Mouse (Mus musculus): Measurements from ENCODE around the gene Cyp2c23.
A peak's percentile ranks its signal among the peaks of the same experiment; 100 is the strongest.

The Cyp2c23 gene

DNA sequence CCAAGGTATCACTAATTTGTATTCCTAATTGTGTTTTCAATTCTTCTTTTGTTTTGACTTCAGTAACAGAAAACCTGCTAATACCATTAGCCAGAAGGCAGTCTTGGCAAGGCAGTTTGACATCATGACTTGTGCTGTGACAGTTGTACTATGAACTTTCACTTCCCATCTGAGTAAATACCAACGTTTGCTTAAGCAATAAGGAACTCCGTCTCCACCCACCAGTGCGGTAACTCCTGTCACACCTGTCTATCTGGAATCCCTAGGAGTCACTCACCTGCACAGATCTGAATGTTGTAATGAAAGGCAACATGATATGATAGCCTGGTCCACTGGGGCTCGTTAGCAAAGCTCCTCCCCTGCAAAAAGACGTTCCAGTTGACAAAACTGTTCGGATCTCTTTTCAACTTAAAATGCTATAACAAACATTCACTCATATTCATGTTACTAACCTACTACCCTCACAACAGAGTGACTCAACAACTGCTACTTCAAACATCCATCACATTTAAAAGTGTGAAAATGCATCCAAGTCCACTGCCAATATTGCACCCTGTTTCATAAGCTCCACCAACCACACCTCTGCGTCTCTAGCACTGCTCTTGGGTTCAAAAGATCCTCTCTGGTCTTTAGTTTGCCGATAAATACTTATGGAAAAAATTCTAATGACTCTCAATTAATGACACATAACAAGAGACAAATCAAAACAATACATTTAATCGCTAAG is 38.5 kb upstream of the Cyp2c23 start:
- TF ChIP-seq NANOG (IDR thresholded peaks at IDR 0.05; ENCODE audit: borderline replicate concordance, low read length) (no peak), CTCF (conservative IDR thresholded peaks at IDR 0.05; ENCODE audit: low read length) (no peak), POU5F1 (IDR thresholded peaks at IDR 0.05; ENCODE audit: borderline replicate concordance, low read length) (no peak)
- Histone ChIP-seq H3K9me3 (ENCODE audit: low read length) (no peaks in the 10 kb centered on the region), H3K4me3 (replicated peaks; ENCODE audit: low read length) (no peak overlapping the region), H3K4me1 (replicated peaks; ENCODE audit: low read depth, low read length) (peaks cover 32% of the 10 kb centered on the region), H3K27me3 (ENCODE audit: insufficient read depth, low read length) (peaks cover 12% of the 10 kb centered on the region), H3K36me3 (ENCODE audit: insufficient read depth, low read length) (peaks cover 29% of the 10 kb centered on the region)

DNA sequence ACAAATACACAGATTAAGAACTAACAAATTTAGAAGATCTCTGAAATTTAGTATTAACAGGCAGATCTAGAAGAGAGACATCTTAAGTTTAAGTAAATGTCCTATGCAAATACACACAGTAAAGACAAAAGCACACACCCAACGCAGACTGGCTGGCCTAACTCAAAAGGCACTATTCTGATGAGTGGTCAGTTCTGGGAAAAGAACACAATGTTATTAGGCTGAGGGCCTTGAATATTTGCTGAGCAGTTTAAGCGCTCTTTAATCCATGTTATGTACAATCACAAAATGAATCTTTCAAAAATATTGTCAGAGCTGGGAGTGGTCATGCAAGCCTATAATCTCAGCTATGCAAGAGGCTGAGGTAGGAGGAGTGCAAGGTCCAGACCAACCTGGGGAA is 35.7 kb upstream of the Cyp2c23 start:
- H3K4me3 ChIP-seq (replicated peaks; ENCODE audit: low read length), result no peak overlapping the region
- TF ChIP-seq NANOG (IDR thresholded peaks at IDR 0.05; ENCODE audit: borderline replicate concordance, low read length) (no peak), POU5F1 (IDR thresholded peaks at IDR 0.05; ENCODE audit: borderline replicate concordance, low read length) (no peak), CTCF (conservative IDR thresholded peaks at IDR 0.05; ENCODE audit: low read length) (no peak)
- H3K9me3 ChIP-seq (ENCODE audit: low read length), result no peaks in the 10 kb centered on the region
- peaks cover 15% of the 10 kb centered on the region for H3K4me1 ChIP-seq (replicated peaks; ENCODE audit: low read depth, low read length)
- peaks cover 12% of the 10 kb centered on the region for H3K27me3 ChIP-seq (ENCODE audit: insufficient read depth, low read length)
- peaks cover 56% of the 10 kb centered on the region for H3K36me3 ChIP-seq (ENCODE audit: insufficient read depth, low read length)

DNA sequence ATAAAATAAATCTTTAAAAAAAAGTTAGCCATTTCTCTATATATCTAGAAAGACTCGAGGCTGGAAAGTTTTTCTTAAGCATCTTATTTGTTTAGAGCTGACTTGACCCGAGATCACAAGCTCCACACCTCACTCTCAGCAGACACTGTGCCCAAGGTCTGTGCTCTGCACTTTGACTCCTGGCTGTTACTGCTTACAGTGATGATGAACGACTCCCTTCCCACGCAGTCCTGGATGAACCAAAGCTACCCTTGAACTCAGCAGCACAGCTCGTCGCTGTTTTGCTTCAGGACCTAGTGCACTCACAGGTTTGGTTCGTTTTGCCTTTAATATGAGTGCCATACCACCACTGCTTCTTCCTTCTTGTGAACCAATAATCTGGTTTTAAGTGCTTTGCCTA is 34.8 kb upstream of the Cyp2c23 start:
- H3K9me3 ChIP-seq (ENCODE audit: low read length), result no peaks in the 10 kb centered on the region
- H3K27me3 ChIP-seq (ENCODE audit: insufficient read depth, low read length), result peaks cover 8% of the 10 kb centered on the region
- H3K4me3 ChIP-seq (replicated peaks; ENCODE audit: low read length), result no peak overlapping the region
- H3K4me1 ChIP-seq (replicated peaks; ENCODE audit: low read depth, low read length), result peaks cover 13% of the 10 kb centered on the region
- H3K36me3 ChIP-seq (ENCODE audit: insufficient read depth, low read length), result peaks cover 62% of the 10 kb centered on the region
- no peak for TF ChIP-seq CTCF (conservative IDR thresholded peaks at IDR 0.05; ENCODE audit: low read length)
- TF ChIP-seq NANOG (IDR thresholded peaks at IDR 0.05; ENCODE audit: borderline replicate concordance, low read length), result no peak
- TF ChIP-seq POU5F1 (IDR thresholded peaks at IDR 0.05; ENCODE audit: borderline replicate concordance, low read length), result no peak

DNA sequence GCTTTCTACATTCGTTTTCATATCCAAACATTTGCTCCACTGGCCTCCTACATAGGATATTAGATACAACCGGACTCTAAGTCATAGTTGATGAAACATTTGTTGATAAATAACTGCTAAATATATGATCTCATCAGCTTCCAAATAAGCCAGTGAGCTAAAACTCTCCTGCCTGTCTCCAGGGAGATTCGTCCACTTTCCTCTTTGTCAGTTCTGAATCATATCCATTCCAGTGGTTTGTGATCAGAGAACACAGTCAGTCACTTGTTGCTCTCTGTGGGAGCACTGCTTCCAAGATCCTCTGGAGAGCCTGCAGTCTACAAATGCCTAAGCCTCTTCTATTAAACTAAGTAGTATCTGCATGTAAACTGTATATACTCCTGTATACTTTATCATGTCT is 31.2 kb upstream of the Cyp2c23 start:
- no peak overlapping the region for H3K4me3 ChIP-seq (replicated peaks; ENCODE audit: low read length)
- H3K4me1 ChIP-seq (replicated peaks; ENCODE audit: low read depth, low read length), result peaks cover 7% of the 10 kb centered on the region; the same call in 1 of the 2 replicates
- H3K36me3 ChIP-seq (ENCODE audit: insufficient read depth, low read length), result peaks cover 69% of the 10 kb centered on the region
- H3K9me3 ChIP-seq (ENCODE audit: low read length), result no peaks in the 10 kb centered on the region
- no peaks in the 10 kb centered on the region for H3K27me3 ChIP-seq (ENCODE audit: insufficient read depth, low read length)
- no peak for TF ChIP-seq CTCF (conservative IDR thresholded peaks at IDR 0.05; ENCODE audit: low read length)
- TF ChIP-seq NANOG (IDR thresholded peaks at IDR 0.05; ENCODE audit: borderline replicate concordance, low read length), result no peak
- TF ChIP-seq POU5F1 (IDR thresholded peaks at IDR 0.05; ENCODE audit: borderline replicate concordance, low read length), result no peak

DNA sequence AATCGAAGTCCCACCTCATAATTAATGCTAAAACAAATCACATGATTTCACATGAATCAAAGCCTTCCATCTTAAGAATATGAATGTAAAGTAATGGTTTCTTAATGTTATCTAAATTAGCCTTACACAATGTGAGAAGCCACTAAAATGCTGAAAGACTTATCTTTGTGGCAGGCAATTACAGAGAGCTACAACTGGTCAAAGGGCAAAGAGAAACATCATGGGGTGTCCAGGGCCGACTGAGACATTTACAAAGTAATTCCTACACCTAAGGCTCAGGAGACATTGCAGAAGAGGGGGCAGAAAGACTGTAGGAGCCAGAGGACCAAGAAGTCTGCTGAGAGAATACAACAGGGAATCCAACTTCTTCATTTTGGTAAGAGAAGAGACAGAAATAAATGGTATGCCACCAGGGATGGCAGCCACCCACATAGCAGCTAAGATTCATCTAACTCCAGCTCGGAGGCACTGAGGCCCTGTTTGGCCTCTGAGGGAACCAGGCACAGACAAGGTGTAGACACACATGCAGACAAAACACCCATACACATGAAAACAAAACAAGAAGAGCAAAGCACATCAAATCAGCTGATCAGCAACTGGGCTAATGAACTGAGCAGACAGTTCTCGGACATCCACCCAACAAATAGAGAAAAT is 26.3 kb upstream of the Cyp2c23 start:
- no peaks in the 10 kb centered on the region for H3K27me3 ChIP-seq (ENCODE audit: insufficient read depth, low read length)
- no peak for TF ChIP-seq CTCF (conservative IDR thresholded peaks at IDR 0.05; ENCODE audit: low read length)
- no peak for TF ChIP-seq NANOG (IDR thresholded peaks at IDR 0.05; ENCODE audit: borderline replicate concordance, low read length)
- no peak for TF ChIP-seq POU5F1 (IDR thresholded peaks at IDR 0.05; ENCODE audit: borderline replicate concordance, low read length)
- H3K9me3 ChIP-seq (ENCODE audit: low read length), result no peaks in the 10 kb centered on the region
- peaks cover 56% of the 10 kb centered on the region for H3K36me3 ChIP-seq (ENCODE audit: insufficient read depth, low read length)
- peaks cover 18% of the 10 kb centered on the region for H3K4me1 ChIP-seq (replicated peaks; ENCODE audit: low read depth, low read length)
- no peak overlapping the region for H3K4me3 ChIP-seq (replicated peaks; ENCODE audit: low read length)

DNA sequence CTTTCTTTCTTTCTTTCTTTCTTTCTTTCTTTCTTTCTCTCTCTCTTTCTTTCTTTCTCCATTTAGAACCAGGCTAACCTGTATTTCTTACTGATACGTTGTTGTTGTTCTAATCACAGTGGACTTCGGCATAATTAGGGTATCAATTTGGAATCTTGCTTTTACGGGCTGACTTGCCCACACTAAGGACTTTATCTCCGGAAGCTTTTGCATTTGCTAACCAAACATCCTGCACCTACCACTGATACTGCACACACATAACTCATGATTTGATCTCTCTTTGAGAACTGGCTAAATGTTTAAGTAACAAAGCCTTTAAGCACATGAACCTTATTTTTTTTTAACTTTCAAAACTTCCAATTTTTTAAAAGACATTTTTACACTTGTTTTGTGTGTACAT is 21.4 kb upstream of the Cyp2c23 start:
- Histone ChIP-seq H3K36me3 (ENCODE audit: insufficient read depth, low read length) (peaks cover 47% of the 10 kb centered on the region), H3K9me3 (ENCODE audit: low read length) (no peaks in the 10 kb centered on the region), H3K4me3 (replicated peaks; ENCODE audit: low read length) (no peak overlapping the region), H3K27me3 (ENCODE audit: insufficient read depth, low read length) (no peaks in the 10 kb centered on the region), H3K4me1 (replicated peaks; ENCODE audit: low read depth, low read length) (peaks cover 44% of the 10 kb centered on the region)
- no peak for TF ChIP-seq CTCF (conservative IDR thresholded peaks at IDR 0.05; ENCODE audit: low read length)
- no peak for TF ChIP-seq NANOG (IDR thresholded peaks at IDR 0.05; ENCODE audit: borderline replicate concordance, low read length)
- no peak for TF ChIP-seq POU5F1 (IDR thresholded peaks at IDR 0.05; ENCODE audit: borderline replicate concordance, low read length)

DNA sequence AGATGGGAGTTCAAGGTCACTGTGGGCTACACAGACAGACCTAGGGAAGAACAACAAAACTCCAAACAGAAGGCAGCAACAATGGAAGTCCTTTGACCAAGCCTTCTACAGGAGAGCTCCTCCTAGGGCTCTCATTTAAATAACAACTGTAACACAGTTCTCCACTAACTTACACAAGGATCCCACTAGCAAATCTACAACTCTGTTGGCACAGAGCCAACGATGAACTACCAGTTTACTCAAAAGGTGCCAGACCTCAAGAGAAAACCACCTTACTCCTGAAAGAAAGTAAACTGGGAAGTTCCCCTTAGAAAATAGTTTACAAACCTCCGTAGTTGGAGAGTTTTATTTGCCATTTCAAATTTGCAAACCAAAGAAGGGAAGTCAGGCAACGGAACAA is 20.3 kb upstream of the Cyp2c23 start:
- Histone ChIP-seq H3K9me3 (ENCODE audit: low read length) (no peaks in the 10 kb centered on the region), H3K36me3 (ENCODE audit: insufficient read depth, low read length) (peaks cover 53% of the 10 kb centered on the region), H3K4me3 (replicated peaks; ENCODE audit: low read length) (0 out of 2 replicates have a peak overlapping the region, but pooled peaks have one; percentile 1), H3K27me3 (ENCODE audit: insufficient read depth, low read length) (no peaks in the 10 kb centered on the region), H3K4me1 (replicated peaks; ENCODE audit: low read depth, low read length) (peaks cover 44% of the 10 kb centered on the region)
- TF ChIP-seq NANOG (IDR thresholded peaks at IDR 0.05; ENCODE audit: borderline replicate concordance, low read length), result peak; percentile 68
- no peak for TF ChIP-seq POU5F1 (IDR thresholded peaks at IDR 0.05; ENCODE audit: borderline replicate concordance, low read length)
- TF ChIP-seq CTCF (conservative IDR thresholded peaks at IDR 0.05; ENCODE audit: low read length), result no peak

DNA sequence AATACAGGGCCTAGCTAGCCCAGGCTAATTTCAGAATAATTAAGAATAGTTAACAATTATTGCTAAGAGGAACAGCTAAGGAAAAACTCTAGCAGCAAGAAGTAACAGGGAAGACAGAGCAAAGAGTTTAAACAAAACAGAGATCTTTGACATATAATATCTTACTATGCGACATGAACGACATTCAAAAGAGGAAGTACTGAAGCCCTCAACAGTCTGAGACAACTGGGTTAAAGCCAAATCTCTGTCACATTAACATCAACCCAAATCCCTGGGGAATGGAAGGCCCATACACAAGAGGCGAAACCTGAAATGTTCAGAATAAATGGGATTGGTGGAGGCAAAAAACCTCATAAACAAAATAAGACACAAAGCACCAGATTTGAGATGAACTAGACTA is 16.8 kb upstream of the Cyp2c23 start:
- H3K27me3 ChIP-seq (ENCODE audit: insufficient read depth, low read length), result no peaks in the 10 kb centered on the region
- H3K36me3 ChIP-seq (ENCODE audit: insufficient read depth, low read length), result peaks cover 42% of the 10 kb centered on the region
- TF ChIP-seq POU5F1 (IDR thresholded peaks at IDR 0.05; ENCODE audit: borderline replicate concordance, low read length) (no peak), CTCF (conservative IDR thresholded peaks at IDR 0.05; ENCODE audit: low read length) (no peak), NANOG (IDR thresholded peaks at IDR 0.05; ENCODE audit: borderline replicate concordance, low read length) (no peak)
- H3K4me1 ChIP-seq (replicated peaks; ENCODE audit: low read depth, low read length), result peaks cover 31% of the 10 kb centered on the region
- H3K9me3 ChIP-seq (ENCODE audit: low read length), result no peaks in the 10 kb centered on the region
- H3K4me3 ChIP-seq (replicated peaks; ENCODE audit: low read length), result no peak overlapping the region

Measured in E14TG2a.4 (cell line).